Mouse (Mus musculus): Measurements from ENCODE around the gene Gna14. TPM values are rescaled to one million over a fixed set of nuclear protein-coding genes. Genes with fewer than 3 reads are reported as not detected.

Gene Gna14
- polyA plus RNA-seq, 1 experiment = not detected

DNA sequence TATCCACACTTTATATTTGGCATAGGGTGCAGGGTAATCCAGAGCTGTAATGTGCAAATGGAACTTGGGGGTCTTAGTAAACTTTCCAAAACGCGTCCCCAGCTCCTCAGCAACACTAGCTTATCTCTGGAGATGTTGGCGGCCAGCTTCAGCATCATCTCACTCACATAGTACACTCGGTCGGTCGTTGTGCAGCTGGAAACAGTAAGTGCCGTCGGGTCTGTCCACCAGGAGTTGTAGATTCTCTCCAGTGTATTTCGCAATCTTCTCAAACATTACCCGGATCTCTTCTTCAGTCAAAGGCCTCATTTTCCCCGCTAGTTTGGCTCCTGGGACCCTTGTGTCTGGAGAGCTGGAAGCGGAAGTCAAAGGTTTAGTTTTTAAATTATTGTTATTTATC lies 55.2 kb downstream of the Gna14 start:
- H3K4me3 ChIP-seq (ENCODE audit: insufficient read depth, low read depth, low read length) = no peak overlapping the region
- WGBS = 92% methylated on average over 12 of the region's 12 CpGs
- TF ChIP-seq CTCF (IDR thresholded peaks at IDR 0.05; ENCODE audit: insufficient read depth, low read depth, low read length) (no peak), POLR2A (IDR thresholded peaks at IDR 0.05; ENCODE audit: insufficient read depth, low read depth, low read length) (no peak)
- H3K27ac ChIP-seq (ENCODE audit: insufficient read depth, low read depth, low read length) = no peak overlapping the region
- H3K4me1 ChIP-seq (ENCODE audit: control insufficient read depth, insufficient read depth, low read length) = no peaks in the 10 kb centered on the region

DNA sequence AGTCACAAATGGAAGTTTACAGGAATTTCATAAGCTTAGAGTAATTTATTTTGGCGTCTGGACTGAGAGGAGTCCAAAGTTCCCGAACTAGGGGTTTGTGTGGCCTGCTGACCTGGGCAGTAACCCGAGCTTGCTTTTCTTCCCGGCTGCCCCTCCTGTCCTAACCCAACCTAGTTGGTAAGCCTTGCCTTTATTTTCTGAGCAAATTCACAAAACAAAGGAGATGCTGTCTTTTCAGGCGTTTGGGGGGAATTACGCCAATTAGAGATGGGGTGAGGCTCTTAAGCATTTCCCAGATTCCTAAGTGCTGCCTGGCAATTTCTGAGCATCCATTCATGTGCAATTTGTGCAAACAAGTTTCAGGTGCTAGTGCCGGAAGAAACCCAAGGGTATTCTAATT lies 55.9 kb downstream of the Gna14 start:
- WGBS = 48% methylated on average over 7 of the region's 7 CpGs
- no peak overlapping the region for H3K4me3 ChIP-seq (ENCODE audit: insufficient read depth, low read depth, low read length)
- TF ChIP-seq POLR2A (IDR thresholded peaks at IDR 0.05; ENCODE audit: insufficient read depth, low read depth, low read length) (no peak), CTCF (IDR thresholded peaks at IDR 0.05; ENCODE audit: insufficient read depth, low read depth, low read length) (no peak)
- H3K27ac ChIP-seq (ENCODE audit: insufficient read depth, low read depth, low read length) = no peak overlapping the region
- no peaks in the 10 kb centered on the region for H3K4me1 ChIP-seq (ENCODE audit: control insufficient read depth, insufficient read depth, low read length)

GRCm38 (mm10) chr19:16492453-16492852 lies 56.9 kb downstream of the Gna14 start:
- WGBS = 90% methylated on average over 1 of the region's 1 CpGs
- H3K27ac ChIP-seq (ENCODE audit: insufficient read depth, low read depth, low read length) = no peak overlapping the region
- no peaks in the 10 kb centered on the region for H3K4me1 ChIP-seq (ENCODE audit: control insufficient read depth, insufficient read depth, low read length)
- TF ChIP-seq CTCF (IDR thresholded peaks at IDR 0.05; ENCODE audit: insufficient read depth, low read depth, low read length) (no peak), POLR2A (IDR thresholded peaks at IDR 0.05; ENCODE audit: insufficient read depth, low read depth, low read length) (no peak)
- H3K4me3 ChIP-seq (ENCODE audit: insufficient read depth, low read depth, low read length) = no peak overlapping the region

GRCm38 (mm10) chr19:16494816-16495516 lies 59.4 kb downstream of the Gna14 start:
- H3K4me3 ChIP-seq (ENCODE audit: insufficient read depth, low read depth, low read length) = no peak overlapping the region
- H3K27ac ChIP-seq (ENCODE audit: insufficient read depth, low read depth, low read length) = no peak overlapping the region
- WGBS = 97% methylated on average over 10 of the region's 10 CpGs
- TF ChIP-seq CTCF (IDR thresholded peaks at IDR 0.05; ENCODE audit: insufficient read depth, low read depth, low read length) (no peak), POLR2A (IDR thresholded peaks at IDR 0.05; ENCODE audit: insufficient read depth, low read depth, low read length) (no peak)
- no peaks in the 10 kb centered on the region for H3K4me1 ChIP-seq (ENCODE audit: control insufficient read depth, insufficient read depth, low read length)

- 59% methylated on average over 5 of the region's 5 CpGs for WGBS
Measured at GRCm38 (mm10) chr19:16496016-16496415, 60.5 kb downstream of the Gna14 start.

DNA sequence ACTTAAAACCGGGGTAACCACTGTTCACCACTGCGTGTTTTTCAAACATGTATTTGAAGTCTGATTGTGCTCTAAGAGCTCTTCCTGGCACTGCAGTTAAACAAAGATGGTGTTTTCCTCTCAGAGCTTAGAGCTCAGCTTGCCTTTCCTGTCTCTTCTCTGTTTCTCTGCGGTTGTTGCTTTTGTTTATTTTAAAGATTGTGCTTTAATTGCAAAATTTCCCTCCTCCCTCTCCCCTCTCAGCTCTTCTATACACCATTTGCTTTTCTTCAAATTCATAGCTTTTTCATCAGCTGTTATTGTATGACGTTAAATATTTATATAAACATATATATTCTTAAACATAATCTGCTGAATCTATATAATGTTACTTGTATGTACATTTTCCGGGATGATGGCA lies 66.5 kb downstream of the Gna14 start:
- 57% methylated on average over 5 of the region's 5 CpGs for WGBS
- H3K4me3 ChIP-seq (ENCODE audit: insufficient read depth, low read depth, low read length) = no peak overlapping the region

More at GRCm38 (mm10) chr19:16496016-16496415, 60.5 kb downstream of the Gna14 start:
- Histone ChIP-seq H3K27ac (ENCODE audit: insufficient read depth, low read depth, low read length) (no peak overlapping the region), H3K4me1 (ENCODE audit: control insufficient read depth, insufficient read depth, low read length) (no peaks in the 10 kb centered on the region), H3K4me3 (ENCODE audit: insufficient read depth, low read depth, low read length) (no peak overlapping the region)
- TF ChIP-seq CTCF (IDR thresholded peaks at IDR 0.05; ENCODE audit: insufficient read depth, low read depth, low read length) = no peak
- no peak for TF ChIP-seq POLR2A (IDR thresholded peaks at IDR 0.05; ENCODE audit: insufficient read depth, low read depth, low read length)

DNA sequence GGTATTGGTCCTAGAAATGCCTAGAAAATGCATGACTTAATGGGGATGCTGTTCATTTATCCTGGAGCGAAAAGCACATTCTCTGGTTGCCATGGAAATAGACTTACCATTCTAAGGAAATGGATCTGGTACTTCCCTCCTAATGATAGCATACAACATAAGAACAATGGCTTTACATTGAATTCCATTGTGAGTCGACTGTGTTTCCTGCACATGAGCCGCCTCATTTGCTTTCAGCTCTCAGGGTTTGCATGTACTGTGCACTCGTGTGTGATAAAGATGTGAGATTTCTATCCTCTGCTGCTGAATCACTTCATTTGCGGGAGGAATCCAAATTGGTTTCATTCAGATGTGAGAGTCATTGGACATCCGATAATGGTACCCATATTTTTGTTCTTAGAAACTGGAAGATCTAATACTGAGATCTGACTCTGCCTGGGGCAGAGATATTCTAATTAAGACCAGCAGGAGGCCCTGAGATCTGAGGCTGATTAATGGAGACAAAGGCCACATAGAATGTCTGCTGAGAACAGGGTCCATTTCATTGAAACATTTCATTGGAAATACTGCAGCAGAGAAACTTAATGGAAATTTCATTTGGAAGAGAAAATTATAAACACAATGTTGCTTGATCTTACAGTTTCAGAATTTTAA lies 71.3 kb downstream of the Gna14 start:
- Histone ChIP-seq H3K4me3 (ENCODE audit: insufficient read depth, low read depth, low read length) (no peak overlapping the region), H3K27ac (ENCODE audit: insufficient read depth, low read depth, low read length) (peak overlapping the region; percentile 50; the same call in 1 of the 2 replicates), H3K4me1 (ENCODE audit: control insufficient read depth, insufficient read depth, low read length) (peaks cover 5% of the 10 kb centered on the region)
- WGBS = 17% methylated on average over 6 of the region's 6 CpGs
- TF ChIP-seq POLR2A (IDR thresholded peaks at IDR 0.05; ENCODE audit: insufficient read depth, low read depth, low read length) = no peak
- no peak for TF ChIP-seq CTCF (IDR thresholded peaks at IDR 0.05; ENCODE audit: insufficient read depth, low read depth, low read length)

More for the DNA sequence above, 66.5 kb downstream of the Gna14 start:
- Histone ChIP-seq H3K27ac (ENCODE audit: insufficient read depth, low read depth, low read length) (no peak overlapping the region), H3K4me1 (ENCODE audit: control insufficient read depth, insufficient read depth, low read length) (peaks cover 5% of the 10 kb centered on the region)
- TF ChIP-seq POLR2A (IDR thresholded peaks at IDR 0.05; ENCODE audit: insufficient read depth, low read depth, low read length) (no peak), CTCF (IDR thresholded peaks at IDR 0.05; ENCODE audit: insufficient read depth, low read depth, low read length) (no peak)

DNA sequence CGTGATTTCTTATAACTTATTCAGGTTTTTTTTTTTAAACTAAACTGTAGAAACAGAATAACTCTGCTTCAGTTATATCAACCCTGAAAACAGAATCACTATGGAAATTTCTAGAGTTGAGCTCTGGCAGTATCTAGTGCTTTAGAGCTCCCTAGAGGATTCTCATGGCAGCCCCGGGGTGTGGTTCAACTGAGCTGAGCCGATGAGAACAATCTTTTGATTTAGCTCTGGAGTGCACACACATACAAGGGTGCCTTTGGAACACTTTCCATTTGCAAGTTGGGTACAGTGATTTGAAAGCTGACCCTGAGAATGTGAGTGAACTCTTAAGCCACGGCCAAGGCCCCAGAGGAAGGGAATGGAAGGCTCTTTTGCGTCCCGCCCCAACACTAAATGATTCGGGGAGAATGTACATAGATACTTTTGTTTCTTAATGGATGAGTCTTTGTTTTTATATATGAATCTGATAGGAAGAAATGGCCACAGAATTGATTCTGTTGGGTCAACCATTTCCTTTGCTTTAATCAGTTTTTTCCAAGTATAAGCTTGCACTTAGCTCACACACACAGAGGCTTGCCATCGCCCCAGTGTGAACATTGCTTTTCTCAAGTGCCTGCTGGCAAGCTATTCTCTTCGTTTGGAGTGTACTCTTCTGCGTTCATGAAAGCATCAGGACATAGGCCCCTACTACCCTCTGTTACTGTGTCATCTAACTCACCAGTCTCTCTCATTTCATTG lies 75.0 kb downstream of the Gna14 start:
- peaks cover 3% of the 10 kb centered on the region for H3K4me1 ChIP-seq (ENCODE audit: control insufficient read depth, insufficient read depth, low read length)
- WGBS = 88% methylated on average over 10 of the region's 10 CpGs
- no peak overlapping the region for H3K27ac ChIP-seq (ENCODE audit: insufficient read depth, low read depth, low read length)
- H3K4me3 ChIP-seq (ENCODE audit: insufficient read depth, low read depth, low read length) = no peak overlapping the region
- TF ChIP-seq CTCF (IDR thresholded peaks at IDR 0.05; ENCODE audit: insufficient read depth, low read depth, low read length) (no peak), POLR2A (IDR thresholded peaks at IDR 0.05; ENCODE audit: insufficient read depth, low read depth, low read length) (no peak)

DNA sequence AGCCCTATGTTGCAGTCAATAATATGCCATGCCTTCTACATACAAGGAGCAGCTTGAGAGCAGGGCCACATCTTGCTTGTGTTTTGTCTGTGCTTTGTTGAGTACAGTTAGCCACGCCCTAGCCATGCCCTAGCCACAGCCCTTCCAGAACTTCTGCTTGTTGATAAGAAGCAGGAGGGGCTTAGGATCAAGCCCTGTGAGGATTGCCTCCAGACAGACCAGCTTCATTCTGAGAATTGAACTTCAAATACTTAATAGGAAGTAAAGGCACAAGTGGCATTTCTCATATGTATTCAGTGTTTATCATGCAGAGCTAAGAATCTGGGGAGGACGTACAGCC lies 75.5 kb downstream of the Gna14 start:
- H3K4me1 ChIP-seq (ENCODE audit: control insufficient read depth, insufficient read depth, low read length) = no peaks in the 10 kb centered on the region
- H3K27ac ChIP-seq (ENCODE audit: insufficient read depth, low read depth, low read length) = no peak overlapping the region
- TF ChIP-seq CTCF (IDR thresholded peaks at IDR 0.05; ENCODE audit: insufficient read depth, low read depth, low read length) = no peak
- no peak for TF ChIP-seq POLR2A (IDR thresholded peaks at IDR 0.05; ENCODE audit: insufficient read depth, low read depth, low read length)
- H3K4me3 ChIP-seq (ENCODE audit: insufficient read depth, low read depth, low read length) = no peak overlapping the region
- 93% methylated on average over 2 of the region's 2 CpGs for WGBS

Data from olfactory bulb, adult 2 months (tissue).